Mouse (Mus musculus) liver, adult (tissue): Measurements from ENCODE around the gene Smu1.

Experiments used
- GATA4 ChIP-seq: IDR thresholded peaks from 2 replicates; pipeline ENCODE4 v1.6.1; 2014; ENCODE audit warnings: mild to moderate bottlenecking, low read length; ENCODE audit not compliant: insufficient replicate concordance

The Smu1 gene

GRCm38 (mm10) chr4:40702797-40703709, 54.7 kb downstream of the Smu1 start, which contains the start of gene Aptx:
Gene Aptx, minus strand, starts transcription at chr4:40703194.
- TF ChIP-seq GATA4: peak; percentile 85

- TF ChIP-seq GATA4: no peak
These were observed 55.9 kb downstream of the Smu1 start for GRCm38 (mm10) chr4:40701796-40702195.

GRCm38 (mm10) chr4:40700216-40700615, 57.5 kb downstream of the Smu1 start:
- no peak for TF ChIP-seq GATA4

GRCm38 (mm10) chr4:40697059-40697458, 60.7 kb downstream of the Smu1 start:
- TF ChIP-seq GATA4: no peak

GRCm38 (mm10) chr4:40691100-40691499, 66.6 kb downstream of the Smu1 start:
- no peak for TF ChIP-seq GATA4
